Mouse (Mus musculus) bone marrow, adult 2 months (tissue): ENCODE measurements around the gene Cfap61.

Source experiments
- CTCF ChIP-seq: fragments of 200-500 bp; IDR thresholded peaks from 2 replicates; pipeline ENCODE4 v1.5.1; 2011; ENCODE audit warnings: low read length, control low read depth; ENCODE audit not compliant: control insufficient read depth, insufficient read depth
- POLR2A ChIP-seq: fragments of 200-500 bp; IDR thresholded peaks from 2 replicates; pipeline ENCODE4 v1.6.1; 2011; ENCODE audit warnings: low read depth, mild to moderate bottlenecking, control low read depth, low read length, borderline replicate concordance; ENCODE audit not compliant: control insufficient read depth

GRCm38 (mm10) chr2:146051334-146051733 lies 116.8 kb downstream of the Cfap61 start:
- TF ChIP-seq CTCF (no peak), POLR2A (no peak)
